Mouse (Mus musculus): Measurements from ENCODE around the gene Crybg2.

DNA sequence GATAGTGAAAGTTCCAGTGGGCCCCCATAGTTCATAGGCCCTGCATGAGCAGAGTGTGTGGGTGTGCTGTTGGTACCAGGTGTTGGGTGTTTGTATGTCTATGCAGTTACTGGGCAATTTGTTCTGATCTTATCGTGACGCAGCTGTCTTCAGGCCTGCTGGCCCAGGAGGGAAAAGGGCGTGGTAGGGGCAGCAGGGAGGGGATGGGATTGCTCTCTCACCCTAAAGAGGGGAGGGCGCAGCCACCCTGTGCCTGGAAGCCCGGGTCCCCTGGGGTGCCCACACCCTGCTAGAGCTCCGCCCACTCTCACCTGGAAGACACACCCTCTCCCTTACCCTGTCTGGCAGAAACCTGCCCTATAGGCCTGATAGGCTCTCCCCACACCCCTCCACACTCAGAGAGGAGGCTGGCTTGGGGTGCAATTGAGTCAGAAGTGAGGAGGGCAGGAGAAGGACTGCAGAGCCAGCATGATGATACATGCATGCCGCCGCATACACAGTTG is 1.4 kb downstream of the Crybg2 start:
- TF ChIP-seq POLR2A (IDR thresholded peaks at IDR 0.05; ENCODE audit: insufficient read depth, low read length) (no peak), CTCF (IDR thresholded peaks at IDR 0.05; ENCODE audit: low read depth, low read length) (no peak)

All from ES-Bruce4 (cell line).